Mouse (Mus musculus): Measurements from ENCODE around the gene Gm5622. TPM values are rescaled to one million over a fixed set of nuclear protein-coding genes. Genes with fewer than 3 reads are reported as not detected.

Gm5622 gene
- polyA plus RNA-seq (2015; fragmentation: Nextera tagmentation; extraction: Ambion mirVana), result not detected in 2 replicates

GRCm38 (mm10) chr14:51552490-51552889 lies at the start of gene Gm5622:
Gm5622 (plus strand) TSS chr14:51552790.

GRCm38 (mm10) chr14:51573963-51574362 lies 21.4 kb downstream of the Gm5622 start, which contains the start of gene Gm17175:
Gm17175 (minus strand) TSS chr14:51574063.

GRCm38 (mm10) chr14:51592039-51592438 lies 39.4 kb downstream of the Gm5622 start, which contains the start of gene Gm17174:
Gm17174 (minus strand) TSS chr14:51592139.

GRCm38 (mm10) chr14:51611210-51611609 lies 58.6 kb downstream of the Gm5622 start, which contains the start of gene Gm17078:
Gm17078 (minus strand) TSS chr14:51611310.

GRCm38 (mm10) chr14:51635566-51635965 lies 83.0 kb downstream of the Gm5622 start, which contains the start of gene Gm4181:
Gm4181 (minus strand) TSS chr14:51635666.

GRCm38 (mm10) chr14:51695368-51695767 lies 142.8 kb downstream of the Gm5622 start, which contains the start of gene Gm17079:
Gm17079 (minus strand) TSS chr14:51695468.

Other genes starting within 250 kb of the Gm5622 start
- not detected in 2 replicates for gene Gm7247, start 191.0 kb upstream of the Gm5622 start, polyA plus RNA-seq (2015; fragmentation: Nextera tagmentation; extraction: Ambion mirVana)
- gene Vmn2r88, start 142.0 kb upstream of the Gm5622 start, polyA plus RNA-seq (2015; fragmentation: Nextera tagmentation; extraction: Ambion mirVana), result not detected in 2 replicates
- not detected in 2 replicates for gene Vmn2r89, start 100.9 kb upstream of the Gm5622 start, polyA plus RNA-seq (2015; fragmentation: Nextera tagmentation; extraction: Ambion mirVana)
- gene Gm17175, start 21.3 kb downstream of the Gm5622 start, polyA plus RNA-seq (2015; fragmentation: Nextera tagmentation; extraction: Ambion mirVana), result not detected in 2 replicates
- not detected in 2 replicates for gene Gm17174, start 39.3 kb downstream of the Gm5622 start, polyA plus RNA-seq (2015; fragmentation: Nextera tagmentation; extraction: Ambion mirVana)
- gene Gm17078, start 58.5 kb downstream of the Gm5622 start, polyA plus RNA-seq (2015; fragmentation: Nextera tagmentation; extraction: Ambion mirVana), result not detected in 2 replicates
- not detected in 2 replicates for gene Gm4181, start 82.9 kb downstream of the Gm5622 start, polyA plus RNA-seq (2015; fragmentation: Nextera tagmentation; extraction: Ambion mirVana)
- gene Gm17079, start 142.7 kb downstream of the Gm5622 start, polyA plus RNA-seq (2015; fragmentation: Nextera tagmentation; extraction: Ambion mirVana), result not detected in 2 replicates
- not detected in 2 replicates for gene Gm5800, start 164.4 kb downstream of the Gm5622 start, polyA plus RNA-seq (2015; fragmentation: Nextera tagmentation; extraction: Ambion mirVana)
- not detected in 2 replicates for gene Ang4, start 220.8 kb downstream of the Gm5622 start, polyA plus RNA-seq (2015; fragmentation: Nextera tagmentation; extraction: Ambion mirVana)
- gene AY358078, start 247.3 kb downstream of the Gm5622 start, polyA plus RNA-seq (2015; fragmentation: Nextera tagmentation; extraction: Ambion mirVana), result not detected in 2 replicates